Mouse (Mus musculus) erythroblast, embryonic 14.5 days (primary cell): Measurements from ENCODE around the gene Spsb1.

Experiments used
- GATA1 ChIP-seq: IDR thresholded peaks from 2 replicates; pipeline ENCODE4 v1.6.1; 2012; ENCODE audit warnings: low read length, inconsistent platforms, mixed read lengths
- TAL1 ChIP-seq: IDR thresholded peaks from 3 replicates; pipeline ENCODE4 v1.6.1; 2012; ENCODE audit warnings: low read length, inconsistent platforms, mixed read lengths

DNA sequence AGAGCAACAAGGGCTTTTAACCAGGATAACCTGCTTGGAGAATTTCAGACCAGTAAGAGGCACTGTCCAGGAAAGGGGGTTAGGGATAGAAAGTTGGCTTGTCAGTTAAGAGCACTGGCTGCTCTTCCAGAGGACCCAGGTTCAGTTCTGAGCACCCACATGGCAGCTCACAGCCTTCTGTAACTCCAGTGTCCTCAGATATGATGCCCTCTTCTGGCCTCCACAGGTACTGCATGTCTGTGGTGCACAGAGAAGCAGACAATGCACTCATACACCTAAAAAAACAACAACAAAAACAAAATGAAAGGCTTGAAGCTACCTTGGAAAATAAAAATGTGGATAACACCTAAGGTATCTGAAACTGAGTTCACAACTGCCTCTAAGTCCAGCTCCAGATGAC is 84.4 kb downstream of the Spsb1 start:
- TF ChIP-seq GATA1, result no peak
- TF ChIP-seq TAL1, result no peak
